Mouse (Mus musculus): ENCODE measurements around the gene Runx1.

Gene Runx1

DNA sequence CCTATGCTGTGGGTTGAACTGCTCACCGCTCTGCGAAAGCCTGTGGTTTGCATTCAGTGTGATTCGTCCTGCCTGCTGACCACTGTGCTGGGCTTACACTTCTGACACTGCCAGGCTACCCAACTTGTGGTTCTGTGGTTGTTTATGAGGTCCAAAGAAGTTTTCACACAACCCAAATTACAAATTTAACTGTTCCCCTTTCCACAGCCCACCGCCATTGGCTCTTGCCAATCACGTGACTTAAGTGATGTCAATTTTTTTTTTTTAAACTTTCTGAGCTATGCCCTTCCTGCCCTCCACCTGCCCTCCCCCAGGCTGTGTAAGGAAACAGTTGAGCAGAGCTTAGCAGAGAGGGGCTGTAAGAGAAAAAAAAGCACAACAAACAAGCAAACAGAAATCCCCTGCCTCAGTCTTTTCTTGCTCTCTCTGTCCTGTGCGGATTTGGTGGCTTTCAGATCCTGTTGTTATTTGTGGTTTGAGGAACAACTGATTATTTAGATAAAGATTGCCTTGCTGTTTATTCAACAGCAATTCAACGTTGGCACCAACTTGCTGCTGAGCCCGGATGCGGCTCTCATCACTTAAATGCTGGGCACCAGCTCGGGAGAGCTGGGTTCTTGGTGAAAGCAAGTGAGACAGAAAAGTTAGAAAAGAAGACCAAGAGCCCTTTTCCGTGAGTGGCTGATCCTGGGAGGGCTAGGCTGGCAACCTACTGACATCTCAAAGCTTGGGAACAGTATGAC is at the start of gene Runx1:
Runx1 (minus strand) TSS at position 242 of the 743 bp plus-strand sequence.
- peak; percentile 80 to 81 for DNase-seq (ENCODE audit: low spot score in 2 of 2)

DNA sequence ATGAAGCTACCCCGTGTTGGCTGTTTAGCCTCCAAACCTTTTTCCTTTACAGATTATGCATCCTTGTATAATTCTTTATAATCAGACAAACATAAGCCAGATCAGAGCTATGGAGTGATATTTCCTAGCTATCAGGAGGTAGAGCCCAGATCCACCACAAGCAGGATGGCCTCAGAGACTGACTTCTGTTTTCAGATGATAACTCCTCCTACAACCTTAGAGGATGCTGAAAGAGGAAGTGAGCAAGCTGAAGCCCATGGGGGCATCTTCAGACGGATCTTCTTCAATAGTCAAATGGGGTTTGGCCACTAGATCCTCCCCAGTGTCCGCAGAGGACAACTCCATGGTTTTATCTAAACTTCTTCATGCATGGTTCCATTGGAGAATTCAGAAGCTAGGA is 48.1 kb upstream of the Runx1 start:
- DNase-seq (ENCODE audit: low spot score in 2 of 2), result no peak

DNA sequence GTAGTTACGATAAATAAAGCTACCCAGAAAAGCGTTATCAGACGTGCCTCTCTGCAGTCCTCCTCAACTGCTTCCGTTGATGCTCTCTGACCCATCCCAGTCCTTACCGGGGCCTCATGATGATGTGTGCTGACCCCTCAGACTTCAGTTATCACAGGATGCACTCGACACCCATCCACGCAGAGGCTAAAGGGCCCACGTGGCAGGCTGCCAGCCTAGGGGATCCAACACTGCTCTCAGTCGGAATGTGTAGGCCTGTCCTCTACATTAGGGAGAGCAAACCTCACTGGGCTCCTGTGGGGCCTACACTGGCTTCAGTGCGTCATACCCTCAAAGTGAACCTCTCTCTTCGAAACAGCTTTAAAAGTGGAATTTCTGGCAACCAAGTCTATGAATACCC is 45.8 kb upstream of the Runx1 start:
- DNase-seq (ENCODE audit: low spot score in 2 of 2), result no peak

DNA sequence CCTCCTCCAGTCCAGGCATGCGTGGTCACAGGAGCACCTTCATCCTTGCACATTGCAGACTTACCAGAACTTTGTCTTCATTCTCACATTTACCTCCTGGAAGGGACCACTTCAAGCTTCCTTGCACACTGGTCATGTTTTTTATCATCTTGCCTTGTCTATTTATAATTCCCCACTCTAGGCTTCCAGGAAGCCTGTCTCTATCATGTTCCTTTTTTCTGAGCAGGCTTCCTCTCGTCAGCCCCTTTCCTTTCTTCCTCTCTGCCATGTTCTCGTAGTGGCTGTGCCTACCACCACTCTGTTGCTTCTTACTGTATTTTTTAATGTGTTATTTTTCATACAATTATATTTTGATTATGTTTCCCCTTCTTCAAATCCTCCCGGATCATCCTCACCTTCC is 42.6 kb upstream of the Runx1 start:
- no peak for DNase-seq (ENCODE audit: low spot score in 2 of 2)

DNA sequence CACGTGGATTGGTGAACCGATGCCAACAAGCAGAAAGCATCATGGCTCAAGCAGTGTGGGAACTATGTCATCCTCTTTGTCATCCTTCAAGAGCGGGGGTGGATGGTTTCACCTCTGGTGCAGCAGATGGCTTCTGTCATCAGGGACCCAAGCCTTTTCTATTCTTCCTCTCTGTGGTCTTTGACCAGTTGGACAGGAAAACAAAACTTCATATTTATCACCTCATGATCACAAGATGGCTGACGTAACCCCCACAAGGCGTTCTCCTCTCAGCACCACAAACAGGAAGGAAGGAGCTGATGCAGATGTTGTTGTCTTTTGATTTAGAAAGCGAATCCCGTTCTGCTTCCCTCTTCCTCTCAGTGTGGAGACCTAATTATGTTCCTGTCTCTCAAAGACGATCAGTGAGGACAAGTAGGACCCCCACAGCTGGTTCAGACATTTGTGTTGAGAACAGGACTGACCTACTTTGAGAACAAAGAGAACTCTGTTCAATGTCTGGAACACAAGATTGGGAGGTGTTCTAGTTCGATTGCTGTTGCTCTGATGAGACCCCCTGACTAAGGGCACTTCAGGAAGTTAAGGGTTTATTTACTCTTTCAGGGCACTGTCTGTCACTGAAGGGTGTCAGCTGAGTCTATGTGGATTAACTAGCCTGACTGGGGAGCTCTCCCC is 41.4 kb upstream of the Runx1 start:
- DNase-seq (ENCODE audit: low spot score in 2 of 2), result no peak

DNA sequence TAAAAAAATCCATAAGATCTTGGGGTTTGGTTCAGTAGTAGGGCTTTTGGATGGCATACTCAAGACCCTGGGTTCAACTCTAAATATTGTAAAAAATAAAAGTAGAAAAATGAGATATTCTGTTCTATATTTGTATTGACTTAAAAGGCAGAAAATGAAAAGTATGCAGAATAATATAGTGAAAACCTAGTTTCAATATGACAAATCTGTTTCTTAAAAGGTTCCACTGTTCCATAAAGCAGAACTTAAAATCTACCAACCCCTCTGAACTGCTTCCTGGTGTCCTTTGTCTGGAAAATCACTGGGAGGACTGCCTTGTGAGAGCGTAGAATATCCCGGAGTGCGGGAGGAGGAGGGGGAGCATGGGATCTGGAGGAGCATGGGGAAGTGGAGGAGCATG is 39.4 kb upstream of the Runx1 start:
- DNase-seq (ENCODE audit: low spot score in 2 of 2), result no peak

DNA sequence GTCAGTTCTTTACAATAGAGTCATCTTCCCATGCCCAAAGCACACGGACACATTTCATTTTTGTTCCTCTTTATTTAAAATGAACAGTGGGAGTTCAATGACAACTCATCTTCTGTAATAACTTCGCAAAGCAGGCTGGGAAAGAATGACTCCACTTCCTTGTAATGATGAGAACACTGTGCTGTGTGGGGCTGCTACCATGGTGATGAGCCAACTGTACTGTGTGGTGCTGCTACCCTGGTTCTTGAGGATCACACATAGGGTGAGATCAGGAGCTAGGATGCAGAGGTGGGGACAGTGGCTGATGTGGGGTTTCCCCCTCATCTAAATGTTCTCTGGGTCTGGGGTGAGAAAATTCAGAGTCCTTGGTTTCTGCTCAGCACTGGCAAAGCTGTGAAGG is 38.2 kb upstream of the Runx1 start:
- DNase-seq (ENCODE audit: low spot score in 2 of 2), result no peak

DNA sequence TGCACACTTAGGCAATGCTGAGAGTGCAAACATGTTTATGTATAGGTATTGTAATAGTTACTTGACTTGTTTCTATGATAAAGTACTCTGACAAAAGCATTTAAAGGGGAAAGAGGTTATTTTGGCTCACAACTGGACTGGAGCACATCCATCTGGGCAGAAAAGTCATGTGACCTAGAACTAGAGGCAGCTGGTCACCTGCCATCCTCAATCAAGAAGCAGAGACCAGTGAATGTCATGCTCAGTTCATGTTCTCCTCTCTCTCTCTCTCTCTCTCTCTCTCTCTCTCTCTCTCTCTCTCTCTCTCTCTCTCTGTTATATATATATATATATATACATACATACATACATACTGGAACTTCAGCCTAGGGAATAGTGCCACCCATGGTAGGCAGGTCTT is 37.2 kb upstream of the Runx1 start:
- no peak for DNase-seq (ENCODE audit: low spot score in 2 of 2)

DNA sequence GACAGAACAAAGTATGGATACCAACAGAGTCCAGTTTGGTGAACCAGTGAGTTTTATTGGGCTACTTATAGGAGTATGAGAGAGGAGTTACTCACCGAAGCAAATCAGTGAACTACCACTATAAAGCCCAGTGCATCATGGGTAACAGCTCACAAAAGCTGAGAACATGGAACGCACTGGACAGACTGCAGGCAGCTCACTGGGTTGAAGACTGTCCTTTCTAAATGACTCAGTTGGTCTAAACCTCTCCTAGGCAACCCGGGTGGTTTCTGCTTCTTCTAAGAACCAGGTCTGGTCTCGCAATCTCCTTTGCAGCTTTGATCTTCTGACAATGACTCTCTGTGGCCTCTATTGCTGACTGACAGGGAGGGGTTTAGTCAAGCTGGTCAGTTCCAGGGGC is 36.5 kb upstream of the Runx1 start:
- DNase-seq (ENCODE audit: low spot score in 2 of 2), result no peak

DNA sequence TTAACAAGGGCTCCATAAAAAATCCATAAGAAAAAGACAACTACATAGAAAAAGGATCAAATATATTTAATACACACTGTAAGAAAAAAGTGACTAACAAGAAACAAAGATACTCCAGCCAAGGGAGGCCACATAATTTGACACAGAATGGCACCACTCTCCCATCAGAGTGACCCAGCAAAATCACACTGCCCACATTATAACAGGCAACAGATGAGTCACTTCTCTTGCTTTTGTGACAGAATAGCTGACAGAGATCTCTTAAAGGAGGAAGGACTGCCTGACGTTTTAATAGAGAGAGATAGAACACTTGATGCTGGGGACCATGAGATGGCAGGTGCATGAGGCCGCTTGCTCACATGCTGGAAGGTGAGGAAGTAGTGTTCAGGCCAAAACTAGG is 35.6 kb upstream of the Runx1 start:
- no peak for DNase-seq (ENCODE audit: low spot score in 2 of 2)

DNA sequence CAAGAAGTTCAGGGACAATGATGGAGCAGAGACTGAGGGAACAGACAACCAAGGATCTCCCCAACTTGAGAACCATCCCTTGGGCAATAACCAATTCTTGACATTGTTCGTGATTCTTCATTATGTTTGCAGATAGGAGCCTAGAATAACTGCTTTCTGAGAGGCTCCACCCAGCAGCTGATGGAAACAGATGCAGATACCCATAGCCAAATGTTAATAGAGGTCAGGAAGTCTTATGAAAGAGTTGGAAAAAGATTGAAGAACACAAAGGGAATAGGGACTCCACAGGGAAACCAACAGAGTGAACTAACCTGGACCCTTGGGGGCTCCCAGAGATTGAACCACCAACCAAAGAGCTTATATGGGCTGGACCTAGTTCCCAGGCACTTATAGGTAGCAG is 34.7 kb upstream of the Runx1 start:
- DNase-seq (ENCODE audit: low spot score in 2 of 2), result no peak

DNA sequence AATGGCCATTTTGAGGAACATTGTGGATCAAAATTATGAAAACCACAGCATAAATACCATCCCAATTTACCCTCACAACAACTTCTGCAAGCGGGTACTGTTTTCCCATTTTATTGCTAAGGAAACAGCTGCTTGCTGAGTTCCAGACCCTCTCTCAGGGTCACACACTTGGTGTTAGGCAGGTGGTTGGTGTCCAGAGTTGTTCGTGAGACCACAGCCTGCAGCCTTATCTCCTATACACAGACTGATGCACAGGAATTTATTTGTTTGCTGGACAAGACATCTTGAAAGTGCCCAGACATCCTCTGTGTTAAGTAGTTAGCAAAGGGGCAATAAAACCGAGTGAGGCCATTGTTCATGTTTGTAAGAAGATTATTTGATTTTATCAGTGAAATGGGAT is 30.8 kb upstream of the Runx1 start:
- DNase-seq (ENCODE audit: low spot score in 2 of 2), result no peak

DNA sequence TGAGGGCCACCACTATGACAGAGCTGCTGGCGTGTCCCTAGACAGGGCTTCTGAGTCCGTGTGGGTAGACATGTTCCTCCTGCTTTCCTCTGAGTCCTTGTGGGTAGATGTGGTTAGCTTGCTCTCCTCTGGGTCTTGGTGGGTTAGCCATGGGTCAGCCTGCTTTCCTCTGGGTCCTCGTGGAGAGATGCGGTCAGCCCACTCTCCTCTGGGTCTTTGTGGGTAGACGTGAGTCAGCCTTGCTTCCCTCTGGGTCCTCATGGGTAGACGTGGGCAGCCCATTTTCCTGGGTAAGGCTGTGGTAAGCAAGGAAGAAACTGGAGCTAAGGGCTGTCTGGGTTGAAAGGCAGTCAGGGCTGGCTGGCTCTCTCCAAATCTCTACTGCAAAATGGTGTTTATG is 26.3 kb upstream of the Runx1 start:
- no peak for DNase-seq (ENCODE audit: low spot score in 2 of 2)

DNA sequence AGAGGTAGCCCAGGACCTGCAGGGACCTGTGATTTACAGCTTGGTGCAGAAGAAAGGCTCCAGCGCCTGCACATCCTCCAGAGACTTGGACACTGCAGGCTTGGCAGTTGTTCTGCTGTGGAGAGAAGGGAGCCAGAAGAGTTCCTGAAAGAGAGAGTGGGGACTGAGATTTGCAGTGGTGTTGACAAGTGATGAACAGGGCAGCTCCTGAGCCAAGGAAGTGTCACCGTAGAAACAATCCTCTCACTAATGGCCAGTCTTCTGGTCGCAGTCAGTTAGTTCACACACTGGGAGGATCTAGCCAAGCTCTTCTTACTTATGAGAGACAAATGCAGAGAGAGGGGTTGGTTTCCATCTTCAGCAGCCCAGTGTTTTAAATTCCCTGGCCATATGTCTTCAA is 24.5 kb upstream of the Runx1 start:
- DNase-seq (ENCODE audit: low spot score in 2 of 2), result no peak

DNA sequence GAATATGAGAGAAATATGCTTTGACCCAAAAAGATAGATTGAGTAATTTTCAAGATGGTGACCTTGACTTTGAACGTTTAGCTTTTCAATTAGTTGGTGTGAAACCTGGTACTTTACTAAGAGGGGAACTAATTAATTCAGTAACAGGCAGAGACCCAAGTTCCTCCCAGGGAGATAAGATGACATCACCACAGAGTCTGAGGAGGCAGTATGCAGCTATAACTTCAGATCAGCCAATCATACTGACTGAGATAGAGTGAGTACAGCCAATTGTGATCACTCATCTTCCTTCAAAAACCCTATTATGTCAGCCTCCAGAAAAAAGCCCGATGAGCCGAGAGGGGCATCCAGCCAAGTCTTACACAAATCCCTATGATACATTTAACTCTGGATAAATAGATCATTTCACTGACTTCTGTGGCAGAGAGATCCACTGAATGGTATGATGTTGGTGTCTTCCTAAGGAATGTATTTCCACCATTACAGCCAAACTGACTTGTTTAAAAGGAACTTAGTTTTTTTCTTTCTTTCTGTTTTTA is 21.9 kb upstream of the Runx1 start:
- no peak for DNase-seq (ENCODE audit: low spot score in 2 of 2)

DNA sequence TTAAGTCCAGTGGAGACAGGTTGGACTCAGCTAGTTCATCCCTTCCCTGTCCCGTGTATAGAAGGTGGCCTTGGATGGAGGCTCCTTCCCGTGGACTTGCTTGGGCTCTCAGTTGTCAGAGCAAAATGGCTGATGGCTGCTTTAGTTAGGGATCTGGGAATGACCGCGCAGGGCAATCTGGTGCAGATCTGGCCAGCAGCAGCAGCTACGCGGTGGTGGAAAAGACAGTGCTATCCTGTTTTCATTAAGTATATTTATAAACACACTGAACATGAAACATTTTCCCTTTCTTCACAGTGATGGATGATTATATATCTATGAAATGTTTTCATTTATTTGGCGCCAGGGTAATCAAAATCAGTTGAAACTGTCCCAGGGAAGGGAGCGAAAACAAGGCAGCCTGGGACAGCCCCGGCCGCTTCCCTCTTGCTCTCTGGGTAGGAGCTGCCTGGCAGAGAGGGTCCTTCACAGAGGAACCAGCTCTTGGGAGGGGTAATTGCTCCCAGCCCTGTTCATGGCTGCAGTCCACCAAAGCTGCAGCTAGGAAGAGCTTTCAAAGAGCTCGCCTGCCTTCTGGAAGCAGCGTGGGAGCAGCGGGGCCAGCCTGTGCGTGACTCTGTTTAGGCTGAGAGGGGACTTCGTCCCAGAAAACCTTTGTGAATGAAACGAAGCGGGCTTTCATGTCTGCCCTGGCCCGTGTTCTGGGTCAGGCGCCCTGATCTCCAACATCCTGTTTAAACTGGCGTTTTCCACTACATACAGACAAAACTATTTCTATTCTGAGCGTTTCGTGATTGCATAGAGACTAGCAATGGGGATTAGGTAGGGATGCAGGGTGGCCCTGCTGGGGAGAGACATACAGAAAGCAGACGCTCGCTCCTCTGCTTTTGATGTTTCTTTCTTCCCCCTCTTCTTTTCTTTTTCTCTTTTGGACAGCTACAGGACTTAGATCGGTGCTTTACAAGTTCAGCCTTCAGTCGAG is 19.6 kb upstream of the Runx1 start:
- no peak for DNase-seq (ENCODE audit: low spot score in 2 of 2)

DNA sequence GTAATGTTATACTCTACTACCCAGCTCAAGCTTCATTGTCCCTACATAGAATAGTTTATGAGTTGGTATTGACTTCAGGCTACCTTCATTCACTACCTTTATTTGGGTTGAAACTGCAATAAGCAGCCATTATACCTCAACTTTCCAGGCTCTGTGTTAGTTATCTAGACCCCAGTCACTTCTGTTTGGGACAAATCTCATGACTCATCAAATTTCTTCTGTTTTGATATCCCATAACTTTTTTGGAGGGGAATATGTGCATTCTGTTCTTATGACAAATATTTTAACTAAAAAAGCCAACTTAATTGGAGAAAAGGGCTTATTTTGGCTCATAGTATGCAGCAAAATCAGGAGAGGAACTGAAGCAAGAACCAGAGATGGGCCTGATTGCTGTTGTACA is 12.8 kb upstream of the Runx1 start:
- DNase-seq (ENCODE audit: low spot score in 2 of 2), result no peak

DNA sequence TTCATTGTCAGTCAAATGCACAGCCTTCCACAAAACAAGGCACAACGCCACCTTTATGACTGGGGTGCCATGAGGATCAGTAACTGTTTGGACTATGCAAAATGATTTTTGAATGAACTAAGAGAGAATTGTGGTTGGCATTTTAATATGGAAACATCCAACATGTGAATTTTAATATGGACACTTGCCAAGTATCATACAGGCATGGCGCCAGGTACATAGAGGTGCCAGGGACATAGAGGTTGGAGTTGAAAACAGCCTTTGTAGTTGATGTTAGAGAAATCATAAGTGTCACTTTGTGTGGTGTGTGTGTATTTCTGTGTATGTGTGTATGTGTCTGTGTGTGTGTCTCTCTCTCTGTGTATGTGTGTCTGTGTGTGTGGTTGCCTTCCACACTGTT is 5.4 kb upstream of the Runx1 start:
- no peak for DNase-seq (ENCODE audit: low spot score in 2 of 2)

DNA sequence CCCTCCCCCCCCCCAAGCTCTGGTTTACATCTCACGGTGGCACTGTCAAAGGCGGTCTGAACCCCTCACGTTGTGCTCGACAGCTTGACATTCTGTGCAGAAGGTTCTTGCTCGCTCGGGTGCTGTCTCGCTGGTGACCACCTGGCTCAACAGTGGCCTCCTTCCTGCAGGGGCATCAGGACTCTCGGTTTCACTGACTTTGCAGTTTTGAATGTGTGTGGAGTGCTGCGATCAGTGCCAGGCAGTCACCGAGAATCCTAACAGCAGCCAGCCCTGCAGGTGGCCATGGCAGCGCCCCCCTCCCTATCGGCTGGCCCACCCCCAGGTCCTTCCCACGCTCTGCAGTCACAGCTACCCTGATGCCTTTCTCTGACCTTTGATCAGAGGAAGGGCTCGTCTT is 4.5 kb upstream of the Runx1 start:
- DNase-seq (ENCODE audit: low spot score in 2 of 2), result no peak

DNA sequence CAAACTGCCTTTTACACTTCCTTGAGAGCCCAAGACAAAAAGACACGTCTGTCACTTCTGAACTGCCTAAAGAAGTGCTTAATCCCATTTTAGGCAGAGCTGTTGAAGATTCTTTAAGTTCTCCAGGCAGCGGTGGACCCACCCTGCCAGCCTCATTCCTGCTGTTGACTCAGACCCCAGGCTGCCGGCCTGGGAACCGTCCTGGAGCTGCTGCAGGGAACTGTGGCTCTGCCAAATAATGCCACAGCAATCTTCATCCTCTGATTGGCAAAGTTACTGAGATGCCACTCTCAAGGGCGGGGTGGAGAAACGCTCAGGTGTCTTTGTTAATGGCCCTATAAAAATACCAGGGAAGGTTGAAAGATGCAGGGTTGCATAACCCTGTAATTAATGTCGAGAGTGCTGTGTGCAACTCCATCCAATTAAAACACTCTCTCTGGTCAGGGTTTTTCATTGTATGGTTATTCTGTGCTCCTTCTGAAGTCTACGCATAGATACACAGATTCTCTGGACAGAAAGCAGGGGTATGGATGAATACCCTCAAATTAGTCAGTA is 2.4 kb upstream of the Runx1 start:
- DNase-seq (ENCODE audit: low spot score in 2 of 2), result no peak

DNA sequence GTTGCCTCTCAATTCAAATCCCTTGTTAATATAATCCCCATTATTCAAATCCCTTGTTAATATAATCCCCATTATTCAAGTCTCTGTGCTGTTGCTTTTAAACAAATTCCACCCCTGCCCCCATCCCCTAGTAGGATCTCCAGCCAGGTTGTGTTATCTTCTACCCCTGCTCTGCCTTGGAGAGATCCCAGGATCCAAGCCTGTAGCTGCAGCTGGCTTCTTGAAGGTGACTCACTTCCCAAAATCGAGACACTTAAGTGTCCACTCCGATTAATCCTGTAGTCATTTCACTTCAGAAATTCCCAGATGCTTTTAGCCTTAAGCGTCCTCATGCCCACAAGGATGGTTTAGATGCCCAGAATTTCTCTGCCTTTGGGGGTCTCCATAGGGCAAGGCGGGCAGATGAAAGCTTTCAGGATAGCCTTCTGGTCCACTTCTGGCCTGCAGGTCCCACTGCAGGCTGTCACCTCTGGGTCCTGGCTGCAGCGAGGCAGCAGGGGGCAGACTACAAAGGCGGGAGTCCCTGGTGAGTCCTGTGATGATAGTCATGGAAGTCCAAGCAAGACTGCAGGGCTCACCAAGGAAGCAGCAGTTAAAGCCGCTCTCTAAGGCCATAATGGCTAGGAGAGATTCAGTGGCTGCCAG is 1.8 kb upstream of the Runx1 start:
- DNase-seq (ENCODE audit: low spot score in 2 of 2), result peak in 1 of 2 experiments; percentile 53

Measured in thymus, postnatal 10 days (tissue).